Mouse (Mus musculus) midbrain, embryonic 14.5 days (tissue): ENCODE measurements at regions not wholly inside any gene's neighbourhood (a gene's known extent, or its start where the extent isn't known, plus 50 kb on each side); places are given as distances from the start of the nearest gene placed in this dataset.

Experiments
- ATAC-seq: fragments of 200-750 bp; cut with Nextera tagmentation; 2 replicates; pipeline ENCODE4 v1.8.0; 2017; ENCODE audit warnings: moderate number of reproducible peaks, moderate library complexity; ENCODE audit not compliant: low FRiP score, low TSS enrichment
- DNase-seq: peaks from one replicate; pipeline ENCODE4 v3.0.0-alpha.2; 2015
- H3K27ac ChIP-seq: fragments of 300-500 bp; sonication (generic); replicated peaks from 2 replicates; pipeline ENCODE4 v1.5.1; 2014; ENCODE audit warnings: mild to moderate bottlenecking, low read depth, low read length, moderate library complexity
- H3K27me3 ChIP-seq: fragments of 300-500 bp; sonication (generic); 2 replicates; pipeline ENCODE4 v1.6.1; 2014; ENCODE audit warnings: low read length, control low read depth, mixed read lengths; ENCODE audit not compliant: control insufficient read depth, insufficient read depth
- H3K36me3 ChIP-seq: fragments of 300-500 bp; sonication (generic); 2 replicates; pipeline ENCODE4 v1.6.1; 2014; ENCODE audit warnings: low read length, control low read depth; ENCODE audit not compliant: control insufficient read depth, insufficient read depth
- H3K4me1 ChIP-seq: fragments of 300-500 bp; sonication (generic); 2 replicates; pipeline ENCODE4 v1.6.1; 2014; ENCODE audit warnings: mild to moderate bottlenecking, antibody characterized with exemption, low read length, control low read depth; ENCODE audit not compliant: control insufficient read depth, insufficient read depth
- H3K4me2 ChIP-seq: fragments of 300-500 bp; sonication (generic); 2 replicates; pipeline ENCODE4 v1.6.1; 2014; ENCODE audit warnings: mild to moderate bottlenecking, low read length, moderate library complexity
- H3K4me3 ChIP-seq: fragments of 300-500 bp; sonication (generic); replicated peaks from 2 replicates; pipeline ENCODE4 v1.5.1; 2014; ENCODE audit warnings: low read depth, low read length
- H3K9ac ChIP-seq: fragments of 300-500 bp; sonication (generic); replicated peaks from 2 replicates; pipeline ENCODE4 v1.6.1; 2014; ENCODE audit warnings: mild to moderate bottlenecking, low read length, moderate library complexity
- H3K9me3 ChIP-seq: fragments of 300-500 bp; sonication (generic); 2 replicates; pipeline ENCODE4 v1.6.1; 2016; ENCODE audit warnings: low read length, control low read depth, mixed read lengths; ENCODE audit not compliant: control insufficient read depth
- WGBS: fragments of 180-500 bp; shearing (Covaris S2); extraction: QIAGEN DNeasy Blood & Tissue Kit; methylation state at CpG from one replicate; pipeline ENCODE4 v1.1.7; 2014; 5-methylcytosine and 5-hydroxymethylcytosine counted together

DNA sequence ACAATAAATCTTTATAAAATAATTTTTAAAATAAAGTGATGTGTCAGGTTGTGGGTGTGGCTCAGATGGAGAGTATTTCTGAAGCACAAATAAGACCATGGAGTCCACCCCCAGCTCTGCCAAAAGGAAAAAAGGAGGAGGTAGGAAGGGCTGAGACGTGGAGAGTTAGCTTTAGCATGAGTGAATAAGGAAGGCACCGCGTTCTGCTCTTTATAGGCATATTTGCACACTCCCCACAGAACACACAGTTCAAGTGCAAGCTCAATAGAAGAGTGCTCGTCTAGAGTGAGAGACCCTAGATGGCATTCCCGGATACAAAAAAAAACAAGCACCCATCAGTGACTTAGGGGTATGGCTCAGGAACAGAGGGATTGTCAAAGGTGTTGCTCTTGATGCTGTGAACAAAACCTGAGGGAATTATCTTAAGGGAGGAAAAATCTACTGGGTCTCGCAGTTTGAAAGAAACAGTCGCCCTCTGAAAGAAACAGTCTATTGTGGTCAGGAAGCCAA, 134.2 kb downstream of the Ly86 start:
- Histone ChIP-seq H3K36me3 (no peaks in the 10 kb centered on the region), H3K4me3 (no peak overlapping the region), H3K27me3 (no peaks in the 10 kb centered on the region), H3K27ac (no peak overlapping the region), H3K9me3 (no peaks in the 10 kb centered on the region), H3K9ac (no peak overlapping the region), H3K4me1 (peaks cover 16% of the 10 kb centered on the region), H3K4me2 (no peak overlapping the region)
- no peak for ATAC-seq
- DNase-seq, result no peak
- 83% methylated on average over 7 of the region's 7 CpGs for WGBS

- ATAC-seq (no peak), DNase-seq (no peak)
- H3K36me3 ChIP-seq, result no peaks in the 10 kb centered on the region
- no peak overlapping the region for H3K9ac ChIP-seq
- no peaks in the 10 kb centered on the region for H3K27me3 ChIP-seq
- no peak overlapping the region for H3K27ac ChIP-seq
- no peaks in the 10 kb centered on the region for H3K9me3 ChIP-seq
- H3K4me3 ChIP-seq, result no peak overlapping the region
- WGBS, result 53% methylated on average over 5 of the region's 5 CpGs
- H3K4me1 ChIP-seq, result peaks cover 16% of the 10 kb centered on the region
- H3K4me2 ChIP-seq, result no peak overlapping the region
Measured at GRCm38 (mm10) chr13:37481514-37481913, 136.5 kb downstream of the Ly86 start.

- Histone ChIP-seq H3K4me1 (peaks cover 16% of the 10 kb centered on the region), H3K27ac (no peak overlapping the region), H3K4me3 (no peak overlapping the region), H3K36me3 (no peaks in the 10 kb centered on the region), H3K27me3 (no peaks in the 10 kb centered on the region), H3K4me2 (no peak overlapping the region), H3K9me3 (no peaks in the 10 kb centered on the region), H3K9ac (no peak overlapping the region)
- ATAC-seq (no peak), DNase-seq (no peak)
- 69% methylated on average over 2 of the region's 2 CpGs for WGBS
Measured at GRCm38 (mm10) chr13:37482038-37482437, 137.0 kb downstream of the Ly86 start.

DNA sequence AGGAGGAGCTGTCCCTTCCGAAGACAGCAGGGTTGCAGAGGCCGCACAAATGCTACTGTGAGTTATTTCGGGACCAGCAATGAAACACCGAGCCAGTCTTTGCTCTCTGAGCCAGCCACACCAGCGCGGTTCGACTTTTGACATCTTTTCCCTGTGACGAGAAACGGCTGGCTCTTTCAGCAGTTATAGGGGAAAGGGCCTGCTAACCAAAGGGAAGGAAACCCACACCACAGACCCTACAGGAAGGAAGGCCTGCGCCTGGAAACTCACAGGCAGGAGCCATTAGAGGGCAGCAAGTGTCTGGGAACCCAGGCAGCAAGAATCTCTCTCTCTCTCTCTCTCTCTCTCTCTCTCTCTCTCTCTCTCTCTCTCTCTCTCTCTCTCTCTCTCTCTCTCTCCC, 137.6 kb downstream of the Ly86 start:
- Histone ChIP-seq H3K27me3 (no peaks in the 10 kb centered on the region), H3K4me3 (no peak overlapping the region), H3K9ac (no peak overlapping the region), H3K36me3 (no peaks in the 10 kb centered on the region), H3K4me2 (peak overlapping the region; percentile 51), H3K4me1 (peaks cover 11% of the 10 kb centered on the region), H3K27ac (no peak overlapping the region), H3K9me3 (no peaks in the 10 kb centered on the region)
- 21% methylated on average over 10 of the region's 10 CpGs for WGBS
- ATAC-seq (peak; percentile 62; the same call in 1 of the 2 replicates), DNase-seq (peak; percentile 82)

DNA sequence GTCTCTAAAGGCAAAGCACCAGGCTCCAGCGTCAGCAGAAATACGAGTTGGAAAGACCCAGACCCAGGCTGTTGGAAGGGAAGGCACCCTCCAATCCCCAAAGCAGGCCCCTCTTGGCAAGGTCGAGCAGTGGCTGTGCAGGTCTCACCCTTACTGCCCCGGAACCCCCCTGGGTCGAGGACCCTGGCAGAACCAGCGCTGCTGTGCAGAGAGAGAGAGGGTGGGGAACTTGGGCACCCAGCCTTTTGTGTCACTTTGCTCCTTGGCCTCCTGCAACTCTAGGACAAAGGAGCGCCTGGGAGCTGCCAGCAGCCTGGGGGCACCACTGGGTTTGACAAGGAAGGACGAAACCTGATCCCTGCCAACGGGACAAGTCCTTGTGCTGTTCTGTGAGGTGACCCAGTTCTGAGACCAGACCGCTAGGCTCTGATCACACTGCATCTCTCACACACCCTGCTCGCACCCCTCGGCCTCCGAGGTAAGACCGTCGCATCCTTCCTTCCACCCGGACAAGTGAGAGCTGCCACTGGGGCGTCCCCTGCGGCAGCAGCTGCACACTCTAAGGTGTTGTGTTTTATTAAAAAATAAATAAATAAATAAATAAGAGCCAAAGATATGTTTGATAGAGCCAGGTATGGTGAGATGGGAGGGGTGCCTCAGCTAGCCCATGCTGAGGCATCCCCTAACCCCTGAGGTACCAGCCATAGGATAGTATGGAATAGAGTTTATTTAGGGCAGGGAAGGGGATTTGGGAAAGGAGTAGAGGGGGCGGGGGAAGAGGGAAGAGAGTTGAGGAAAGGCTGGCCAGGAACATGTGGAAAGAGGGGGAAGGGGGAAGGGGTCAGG, 138.2 kb downstream of the Ly86 start:
- peak overlapping the region; percentile 51 for H3K4me2 ChIP-seq
- H3K4me3 ChIP-seq, result 0 out of 2 replicates have a peak overlapping the region, but pooled peaks have one; percentile 9
- 12% methylated on average over 19 of the region's 19 CpGs for WGBS
- H3K36me3 ChIP-seq, result no peaks in the 10 kb centered on the region
- H3K4me1 ChIP-seq, result peaks cover 6% of the 10 kb centered on the region; the same call in 1 of the 2 replicates
- H3K9ac ChIP-seq, result peak overlapping the region; percentile 32; the same call in 1 of the 2 replicates
- peak; percentile 68 for ATAC-seq
- no peaks in the 10 kb centered on the region for H3K27me3 ChIP-seq
- no peaks in the 10 kb centered on the region for H3K9me3 ChIP-seq
- DNase-seq, result peak; percentile 60
- peak overlapping the region; percentile 37; the same call in 1 of the 2 replicates for H3K27ac ChIP-seq

- 88% methylated on average over 4 of the region's 4 CpGs for WGBS
- Histone ChIP-seq H3K4me1 (peaks cover 6% of the 10 kb centered on the region; the same call in 1 of the 2 replicates), H3K27me3 (no peaks in the 10 kb centered on the region), H3K4me2 (no peak overlapping the region), H3K4me3 (no peak overlapping the region), H3K27ac (no peak overlapping the region), H3K9ac (no peak overlapping the region), H3K9me3 (no peaks in the 10 kb centered on the region), H3K36me3 (no peaks in the 10 kb centered on the region)
- DNase-seq (no peak), ATAC-seq (no peak)
Measured at GRCm38 (mm10) chr13:37484631-37485030, 139.6 kb downstream of the Ly86 start.

DNA sequence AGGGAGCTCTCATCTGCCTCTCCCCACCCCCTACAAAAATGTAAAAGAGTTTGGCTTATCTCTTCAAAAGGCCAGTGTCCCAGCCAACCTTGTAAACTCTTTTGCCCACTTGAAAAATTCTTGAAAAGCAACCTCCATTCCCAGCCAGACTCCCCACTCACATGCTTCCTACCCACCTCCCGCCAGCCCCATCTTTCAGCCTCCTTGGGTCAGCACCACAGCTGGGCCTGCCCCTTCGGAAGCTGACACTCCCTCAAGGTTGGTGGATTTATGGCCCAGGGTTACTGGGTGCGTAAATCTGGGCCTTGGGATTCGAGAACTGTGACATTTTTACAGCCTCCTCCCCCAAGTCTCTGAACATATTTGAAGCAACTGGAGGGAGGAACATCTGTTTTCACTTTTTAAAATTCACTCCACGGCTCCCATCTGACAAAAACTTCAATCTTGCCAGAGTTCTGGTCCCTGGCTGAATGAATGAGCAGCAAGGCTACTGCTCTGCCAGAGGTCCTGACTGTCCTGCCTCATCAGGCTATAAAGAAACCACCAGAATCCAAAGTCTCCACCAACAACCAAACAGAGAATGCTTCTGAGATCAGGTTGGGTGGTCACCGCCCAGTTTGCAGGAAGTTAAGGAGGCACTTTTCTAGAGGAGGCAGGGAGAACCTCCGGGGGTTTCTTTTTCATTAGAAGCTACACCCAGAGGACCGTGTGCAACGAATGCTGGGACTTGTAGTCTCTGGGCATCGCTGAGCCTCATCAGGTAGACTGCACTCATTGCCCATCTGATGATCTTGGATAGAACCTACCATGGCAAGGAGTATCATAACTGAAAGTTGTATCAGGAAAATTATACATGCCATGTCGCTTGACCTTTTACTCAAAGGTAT, 147.3 kb downstream of the Ly86 start:
- no peak overlapping the region for H3K4me2 ChIP-seq
- no peaks in the 10 kb centered on the region for H3K9me3 ChIP-seq
- no peaks in the 10 kb centered on the region for H3K27me3 ChIP-seq
- no peak overlapping the region for H3K27ac ChIP-seq
- no peak for DNase-seq
- H3K4me3 ChIP-seq, result no peak overlapping the region
- ATAC-seq, result no peak
- 85% methylated on average over 11 of the region's 11 CpGs for WGBS
- H3K9ac ChIP-seq, result no peak overlapping the region
- no peaks in the 10 kb centered on the region for H3K36me3 ChIP-seq
- H3K4me1 ChIP-seq, result no peaks in the 10 kb centered on the region

- H3K27me3 ChIP-seq, result no peaks in the 10 kb centered on the region
- 93% methylated on average over 1 of the region's 1 CpGs for WGBS
- H3K4me1 ChIP-seq, result no peaks in the 10 kb centered on the region
- ATAC-seq (no peak), DNase-seq (no peak)
- H3K4me2 ChIP-seq, result no peak overlapping the region
- no peaks in the 10 kb centered on the region for H3K9me3 ChIP-seq
- H3K36me3 ChIP-seq, result no peaks in the 10 kb centered on the region
- H3K27ac ChIP-seq, result no peak overlapping the region
- no peak overlapping the region for H3K9ac ChIP-seq
- H3K4me3 ChIP-seq, result no peak overlapping the region
Measured at GRCm38 (mm10) chr13:37493331-37493730, 148.3 kb downstream of the Ly86 start.
